Mouse (Mus musculus): ENCODE results near the gene Wfdc17. TPM values are rescaled to one million over a fixed set of nuclear protein-coding genes. Genes with fewer than 3 reads are reported as not detected.

Wfdc17 gene
- total and polyA plus RNA-seq, 3 experiments, result not detected

DNA sequence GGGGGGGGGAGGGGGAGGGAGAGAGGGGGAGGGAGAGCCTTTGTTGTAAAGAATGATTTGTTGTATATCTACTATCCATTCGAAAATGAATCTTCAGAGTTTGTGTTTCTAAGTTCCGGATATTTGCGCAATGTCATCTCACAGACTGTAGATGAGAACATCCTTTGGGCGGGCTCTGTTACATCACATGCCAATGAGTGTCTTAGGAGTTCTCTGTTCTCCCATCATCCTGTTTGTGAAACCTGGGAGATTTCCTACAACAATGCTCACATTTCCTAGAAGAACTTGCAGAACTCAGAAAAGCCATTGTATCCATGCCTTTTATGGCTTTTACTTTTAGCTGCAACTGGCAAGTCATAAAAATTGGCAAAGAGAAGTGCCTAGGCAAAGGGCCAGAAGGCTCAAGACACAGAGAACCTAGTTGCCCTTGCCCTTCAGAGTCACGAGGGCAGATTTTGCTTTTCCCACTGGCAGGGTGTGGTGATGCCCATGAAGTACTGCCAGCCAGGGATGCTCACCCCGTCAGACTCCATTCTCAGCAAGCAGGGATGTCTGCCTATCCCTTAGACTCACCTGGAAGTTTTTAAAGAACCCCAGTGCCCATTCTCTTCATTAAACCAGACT, 13.4 kb downstream of the Wfdc17 start:
- Histone ChIP-seq H3K9me3 (replicated peaks; ENCODE audit: insufficient read depth, low read length) (no peaks in the 10 kb centered on the region), H3K9ac (ENCODE audit: control insufficient read depth, low read depth, low read length, poor library complexity, severe bottlenecking) (no peak overlapping the region), H3K4me3 (ENCODE audit: control insufficient read depth in 1 of 2, insufficient read depth in 1 of 2, low read depth in 2 of 2, low read length in 2 of 2) (no peak overlapping the region), H3K79me2 (ENCODE audit: control insufficient read depth, insufficient read depth, low read length, poor library complexity) (no peaks in the 10 kb centered on the region), H3K27me3 (ENCODE audit: control insufficient read depth in 1 of 2, insufficient read depth in 2 of 2, low read length in 2 of 2) (peaks cover 5 to 8% of the 10 kb centered on the region in 2 experiments; a peak in 3 of 4 replicates), H3K4me1 (ENCODE audit: control insufficient read depth in 1 of 2, insufficient read depth in 2 of 2, low read length in 2 of 2) (no peaks in the 10 kb centered on the region), H3K36me3 (ENCODE audit: control insufficient read depth in 1 of 2, insufficient read depth in 2 of 2, low read length in 2 of 2) (no peaks in the 10 kb centered on the region), H3K27ac (ENCODE audit: control insufficient read depth, low read depth, low read length) (no peak overlapping the region)
- DNase-seq (ENCODE audit: low read depth, low spot score), result no peak
- TF ChIP-seq NRF1 (IDR thresholded peaks at IDR 0.05; ENCODE audit: insufficient read depth, low read depth, low read length, poor library complexity, severe bottlenecking) (no peak), RCOR1 (IDR thresholded peaks at IDR 0.05; ENCODE audit: low read depth, low read length) (no peak), EP300 (IDR thresholded peaks at IDR 0.05; ENCODE audit: low read depth in 1 of 2, low read length in 2 of 2) (no peak), MEF2A (IDR thresholded peaks at IDR 0.05; ENCODE audit: extremely low read depth, insufficient replicate concordance, low read depth, low read length, poor library complexity, severe bottlenecking) (no peak), KAT2A (conservative IDR thresholded peaks at IDR 0.05; ENCODE audit: low read depth, low read length) (no peak), GATA1 (IDR thresholded peaks at IDR 0.05; ENCODE audit: low read depth, low read length) (no peak), MYB (IDR thresholded peaks at IDR 0.05; ENCODE audit: low read depth, low read length) (no peak), POLR2AphosphoS5 (IDR thresholded peaks at IDR 0.05; ENCODE audit: borderline replicate concordance, low read depth, low read length) (no peak)

DNA sequence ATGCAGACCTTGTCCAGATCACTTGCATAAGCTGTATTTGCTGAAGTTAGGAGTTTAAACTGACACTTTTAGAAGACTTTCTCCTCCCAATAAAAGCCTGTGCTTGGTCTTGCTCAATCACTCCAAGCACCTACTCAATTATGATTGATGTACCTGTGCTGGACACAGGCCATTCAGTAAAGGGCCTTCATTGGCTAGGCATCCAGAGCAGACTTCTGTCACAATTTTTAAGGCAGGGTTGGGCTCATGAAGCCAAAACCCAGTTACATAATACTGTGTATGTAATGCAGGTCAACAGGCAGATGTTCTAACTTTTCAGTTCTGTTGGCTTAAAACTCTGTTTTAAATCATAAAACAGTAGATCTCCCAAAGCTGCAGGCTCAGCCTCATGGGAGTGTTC, 17.0 kb downstream of the Wfdc17 start:
- Histone ChIP-seq H3K27me3 (ENCODE audit: control insufficient read depth in 1 of 2, insufficient read depth in 2 of 2, low read length in 2 of 2) (peaks cover 4 to 8% of the 10 kb centered on the region in 2 experiments; a peak in 3 of 4 replicates), H3K36me3 (ENCODE audit: control insufficient read depth in 1 of 2, insufficient read depth in 2 of 2, low read length in 2 of 2) (no peaks in the 10 kb centered on the region), H3K27ac (ENCODE audit: control insufficient read depth, low read depth, low read length) (no peak overlapping the region), H3K4me1 (ENCODE audit: control insufficient read depth in 1 of 2, insufficient read depth in 2 of 2, low read length in 2 of 2) (no peaks in the 10 kb centered on the region), H3K9ac (ENCODE audit: control insufficient read depth, low read depth, low read length, poor library complexity, severe bottlenecking) (no peak overlapping the region), H3K9me3 (replicated peaks; ENCODE audit: insufficient read depth, low read length) (no peaks in the 10 kb centered on the region), H3K4me3 (ENCODE audit: control insufficient read depth in 1 of 2, insufficient read depth in 1 of 2, low read depth in 2 of 2, low read length in 2 of 2) (no peak overlapping the region), H3K79me2 (ENCODE audit: control insufficient read depth, insufficient read depth, low read length, poor library complexity) (no peaks in the 10 kb centered on the region)
- no peak for TF ChIP-seq SIN3A (IDR thresholded peaks at IDR 0.05; ENCODE audit: low read length)
- no peak for TF ChIP-seq ZC3H11A (IDR thresholded peaks at IDR 0.05; ENCODE audit: low read depth, low read length)
- TF ChIP-seq MAFK (IDR thresholded peaks at IDR 0.05; ENCODE audit: borderline replicate concordance, low read depth, low read length), result no peak
- TF ChIP-seq NRF1 (IDR thresholded peaks at IDR 0.05; ENCODE audit: insufficient read depth, low read depth, low read length, poor library complexity, severe bottlenecking), result no peak
- TF ChIP-seq USF2 (IDR thresholded peaks at IDR 0.05; ENCODE audit: borderline replicate concordance in 1 of 2, insufficient read depth in 1 of 2, low read depth in 1 of 2, low read length in 2 of 2), result no peak
- TF ChIP-seq CHD2 (IDR thresholded peaks at IDR 0.05; ENCODE audit: low read length), result no peak
- no peak for DNase-seq (ENCODE audit: low read depth, low spot score)
